Mouse (Mus musculus): ENCODE data around the gene Rapgef1. TPM values are rescaled to one million over a fixed set of nuclear protein-coding genes. Genes with fewer than 3 reads are reported as not detected.

The Rapgef1 gene
- total RNA-seq, 2 experiments from 2014 or later = 58.5 to 66.5 TPM

DNA sequence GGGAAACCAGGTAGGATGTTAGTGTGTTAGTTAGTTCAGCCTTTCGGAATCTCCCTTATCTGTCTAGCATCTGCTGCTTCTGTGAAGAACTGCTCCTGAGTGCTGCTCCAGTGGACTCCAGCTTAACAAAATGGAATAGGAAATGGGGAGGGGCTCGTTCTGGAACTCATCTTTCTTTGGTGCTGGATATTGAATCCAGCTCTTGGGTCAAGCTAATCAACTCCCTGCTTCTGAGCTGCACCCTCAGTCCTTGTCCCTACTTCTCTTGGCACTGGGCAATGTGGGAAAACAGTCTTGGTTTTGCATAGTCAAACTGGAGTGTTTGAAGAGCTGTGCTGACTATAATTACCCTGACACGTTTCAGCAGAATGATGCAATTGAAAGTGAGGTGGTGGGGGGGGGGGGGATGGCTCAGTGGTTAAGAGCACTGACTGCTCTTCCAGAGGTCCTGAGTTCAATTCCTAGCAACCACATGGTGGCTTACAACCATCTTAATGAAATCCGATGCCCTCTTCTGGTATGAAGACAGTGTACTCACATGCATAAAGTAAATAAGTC, 25.6 kb downstream of the Rapgef1 start:
- DNase-seq = no peak

DNA sequence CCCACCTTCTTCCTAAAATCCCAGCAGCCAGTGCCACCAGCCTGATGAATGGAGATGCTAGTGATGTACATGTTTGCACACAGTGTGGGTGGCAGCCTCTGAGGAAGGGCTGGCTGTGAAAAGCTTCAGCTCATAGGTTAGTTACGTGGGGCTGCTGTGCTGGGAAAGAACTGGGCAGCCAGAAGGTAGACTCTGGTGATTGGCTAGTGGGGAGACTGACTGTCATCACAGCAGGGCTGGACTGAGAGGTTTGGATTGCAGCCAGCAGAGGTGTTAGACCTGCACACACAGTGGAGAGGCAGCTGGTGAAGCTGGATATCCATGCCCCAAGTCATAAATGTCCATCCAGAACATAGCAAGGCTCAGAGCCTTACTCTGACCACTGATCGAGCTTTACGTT, 27.1 kb downstream of the Rapgef1 start:
- no peak for DNase-seq

DNA sequence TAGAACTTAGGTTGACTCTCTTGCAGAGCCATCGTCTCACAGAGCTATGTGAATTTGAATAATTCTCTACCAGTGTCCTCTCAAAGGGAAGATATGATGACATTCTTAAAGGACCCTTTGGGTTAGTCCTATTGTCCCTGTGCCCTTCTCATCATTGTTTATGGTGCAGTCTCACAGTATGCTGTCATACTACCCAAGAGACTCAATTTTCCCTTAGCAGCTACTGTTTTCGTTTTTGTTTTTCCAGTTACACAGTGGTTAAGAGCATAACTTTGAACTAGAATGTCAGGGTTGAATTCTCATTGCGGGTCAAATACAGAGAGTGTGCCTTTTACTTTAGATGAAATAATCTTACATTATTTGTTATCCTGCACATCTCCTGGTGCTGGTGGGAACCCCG, 27.6 kb downstream of the Rapgef1 start:
- DNase-seq = no peak

DNA sequence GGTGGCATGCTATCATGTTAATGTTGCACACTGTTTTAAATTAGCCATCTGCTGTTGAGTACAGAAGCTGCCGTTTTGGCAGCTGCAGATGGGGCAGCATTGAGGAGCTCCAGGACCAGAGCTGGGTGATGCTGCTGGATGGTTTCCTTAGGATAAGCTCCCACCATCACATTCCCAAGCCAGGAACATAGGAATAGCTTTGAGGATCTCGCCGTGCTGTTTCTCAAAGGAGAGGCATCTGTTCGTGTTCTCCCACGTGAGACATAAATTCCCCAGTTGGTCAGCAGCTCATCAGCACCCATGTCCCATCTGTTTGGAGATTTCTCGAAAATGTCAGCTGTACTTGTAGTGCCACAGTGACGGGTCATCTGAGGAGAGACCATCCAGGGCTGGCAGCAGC, 28.3 kb downstream of the Rapgef1 start:
- DNase-seq = no peak

DNA sequence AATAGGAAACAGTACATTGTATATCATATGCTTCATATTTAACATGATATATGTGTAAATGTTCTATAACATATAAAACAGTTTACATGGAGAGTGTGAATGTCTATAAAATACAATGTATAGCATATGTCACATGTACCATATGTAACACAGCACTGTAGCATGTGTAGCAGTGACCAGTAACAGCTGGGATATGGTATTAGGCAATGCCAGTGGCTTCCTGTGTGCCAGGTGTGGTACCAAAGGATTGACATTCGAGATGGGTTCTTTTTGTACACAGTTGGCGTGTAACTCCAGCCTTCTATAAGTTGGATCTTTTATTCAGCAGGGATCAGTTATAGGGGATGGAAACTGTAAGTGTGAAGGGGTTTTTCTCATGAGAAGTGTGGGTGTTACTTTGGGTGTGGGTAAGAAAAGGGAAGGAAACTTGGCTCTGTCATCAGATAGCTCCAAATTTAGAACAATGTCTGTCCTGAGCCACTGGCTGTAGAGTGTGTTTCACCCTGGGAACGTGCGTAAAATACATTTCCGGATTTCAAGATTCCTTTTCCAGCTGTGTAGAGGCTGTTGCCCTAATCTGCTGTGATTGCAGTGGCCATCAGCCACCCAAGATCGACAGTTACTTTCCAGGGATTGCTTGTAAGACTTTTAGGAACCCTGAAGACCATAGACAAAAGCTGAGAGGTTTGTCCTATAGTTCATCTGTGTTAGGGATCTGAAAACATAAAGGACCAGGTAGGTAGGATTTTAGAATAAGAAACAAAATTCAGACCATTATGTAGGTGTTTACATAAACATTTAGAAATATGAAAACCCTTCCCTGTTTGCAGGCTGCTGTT, 29.7 kb downstream of the Rapgef1 start:
- DNase-seq = no peak

DNA sequence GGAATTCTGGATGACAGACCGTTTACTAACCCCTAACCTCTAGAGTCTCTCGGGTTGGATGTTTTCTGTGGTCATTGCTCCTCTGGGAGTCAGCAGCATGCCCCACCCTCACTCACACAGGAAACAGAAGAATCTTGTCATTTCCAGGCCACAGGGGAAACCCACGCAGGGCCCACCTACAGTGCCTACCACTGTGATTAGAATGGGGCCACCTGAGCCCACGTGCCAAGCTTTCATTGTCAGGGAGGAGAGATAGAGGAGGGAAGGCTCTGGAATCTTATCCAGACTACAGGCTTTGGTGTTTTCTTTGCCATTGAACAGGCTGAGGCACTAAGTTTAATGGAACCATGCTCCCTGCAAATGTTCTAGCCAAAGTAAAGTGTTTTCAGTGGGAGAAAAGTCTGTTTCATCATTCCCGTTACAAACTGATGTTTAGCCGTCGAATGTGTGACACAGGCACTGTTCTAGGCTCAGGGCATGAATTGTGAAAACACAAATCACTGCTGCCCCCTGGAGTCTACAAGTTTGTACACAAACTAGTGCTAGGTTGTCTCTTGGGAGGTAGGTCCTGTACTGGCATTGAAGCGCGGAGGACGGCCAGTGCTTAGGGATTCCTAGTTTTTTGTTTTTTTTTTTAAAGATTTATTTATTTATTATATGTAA, 30.4 kb downstream of the Rapgef1 start:
- peak; percentile 74 for DNase-seq

DNA sequence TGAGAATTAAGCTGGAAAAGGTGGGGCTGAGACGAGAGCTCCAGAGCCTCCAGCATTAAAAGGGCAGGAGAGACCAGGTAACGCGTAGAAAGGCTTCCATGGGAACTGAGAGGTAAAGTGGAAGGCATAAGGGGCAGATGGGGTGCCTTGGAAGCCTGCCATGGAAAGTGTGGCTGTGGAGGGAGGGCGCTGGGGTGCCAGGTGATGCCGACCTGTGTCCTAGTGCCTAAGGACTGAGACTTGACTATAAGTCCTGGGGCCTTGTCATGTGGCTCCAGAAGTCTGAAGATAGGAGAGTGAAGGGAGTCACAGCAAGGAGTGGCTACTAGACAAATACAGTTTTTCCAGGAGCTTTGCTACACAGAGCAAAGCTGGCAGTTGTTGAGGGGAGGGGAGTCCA, 32.4 kb downstream of the Rapgef1 start:
- DNase-seq = no peak

DNA sequence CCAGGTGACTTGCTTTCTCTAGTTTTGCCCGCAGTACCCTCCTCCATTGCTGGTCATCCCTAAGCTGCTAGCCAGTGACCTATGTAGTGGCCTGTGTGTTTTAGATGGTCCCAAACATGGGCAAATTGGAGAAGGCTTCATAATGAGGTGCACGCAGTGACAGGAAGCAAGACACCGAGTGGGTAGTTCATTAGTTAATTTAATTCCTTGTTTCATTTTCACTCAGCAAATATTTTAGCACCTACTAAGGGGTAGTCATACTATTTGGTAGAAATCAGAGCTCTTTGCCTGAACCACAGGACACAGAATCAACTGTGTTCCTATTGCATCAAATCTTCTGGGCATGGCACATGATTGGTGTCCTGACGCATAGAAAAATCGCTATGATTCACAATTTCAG, 35.9 kb downstream of the Rapgef1 start:
- DNase-seq = no peak

DNA sequence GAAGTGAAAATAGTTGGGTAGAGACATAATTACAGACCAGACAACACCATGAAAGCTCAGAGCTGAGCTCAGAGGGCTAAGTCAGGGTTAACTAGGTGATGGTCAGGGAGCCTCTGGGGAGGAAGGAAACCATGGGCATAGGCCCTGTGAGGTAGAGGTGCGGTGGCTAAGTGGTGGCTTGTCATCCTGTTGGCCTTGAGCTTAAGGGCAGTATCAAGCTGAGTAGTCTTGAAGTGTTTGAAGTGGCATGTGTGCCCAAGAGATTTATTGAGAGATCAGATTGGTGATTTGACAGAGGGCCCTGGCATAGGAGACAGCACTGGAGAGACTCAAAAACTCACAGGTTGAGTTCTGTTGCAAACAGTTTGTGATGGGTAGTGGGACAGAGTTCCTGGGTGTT, 36.6 kb downstream of the Rapgef1 start:
- no peak for DNase-seq

DNA sequence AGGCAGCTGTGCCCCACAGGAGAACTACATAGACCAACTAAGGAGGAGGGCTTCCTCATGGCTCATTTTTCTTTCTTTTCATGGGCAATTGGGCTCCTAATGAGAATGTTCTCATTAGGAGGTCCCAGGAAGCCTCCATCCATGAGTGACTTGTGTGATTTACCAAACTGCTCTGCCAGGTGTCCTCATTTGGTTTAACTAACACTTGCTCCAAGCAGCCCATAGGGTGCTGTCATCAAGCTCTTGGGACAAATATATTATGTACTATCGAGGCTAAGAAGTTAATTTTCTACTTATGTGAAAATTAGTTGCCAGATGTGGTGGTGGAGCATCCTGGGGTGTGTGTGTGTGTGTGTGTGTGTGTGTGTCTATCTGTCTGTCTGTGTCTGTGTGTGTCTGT, 37.6 kb downstream of the Rapgef1 start:
- DNase-seq = no peak

DNA sequence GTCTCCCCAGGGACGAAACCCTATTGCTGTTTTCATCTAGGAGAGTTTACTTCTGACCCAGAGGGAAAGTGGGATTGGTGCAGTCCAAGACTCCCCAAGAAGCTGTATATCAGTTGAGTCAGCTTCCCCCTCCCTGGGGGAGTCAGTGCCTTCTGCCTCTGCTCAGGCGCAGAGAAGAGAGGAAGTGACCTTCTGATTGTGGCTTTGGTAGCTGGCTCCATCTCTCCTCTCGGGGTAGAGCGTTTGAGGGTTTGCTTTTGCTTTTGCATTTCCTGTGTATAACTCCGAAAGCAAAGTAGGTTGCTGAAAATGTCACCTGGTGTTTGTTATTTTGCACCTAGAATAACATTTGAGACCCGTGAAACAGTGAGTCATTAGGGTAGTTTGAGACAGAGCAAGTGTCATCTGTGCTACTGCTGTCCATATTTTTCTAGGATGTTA, 42.3 kb downstream of the Rapgef1 start:
- DNase-seq = peak; percentile 64

DNA sequence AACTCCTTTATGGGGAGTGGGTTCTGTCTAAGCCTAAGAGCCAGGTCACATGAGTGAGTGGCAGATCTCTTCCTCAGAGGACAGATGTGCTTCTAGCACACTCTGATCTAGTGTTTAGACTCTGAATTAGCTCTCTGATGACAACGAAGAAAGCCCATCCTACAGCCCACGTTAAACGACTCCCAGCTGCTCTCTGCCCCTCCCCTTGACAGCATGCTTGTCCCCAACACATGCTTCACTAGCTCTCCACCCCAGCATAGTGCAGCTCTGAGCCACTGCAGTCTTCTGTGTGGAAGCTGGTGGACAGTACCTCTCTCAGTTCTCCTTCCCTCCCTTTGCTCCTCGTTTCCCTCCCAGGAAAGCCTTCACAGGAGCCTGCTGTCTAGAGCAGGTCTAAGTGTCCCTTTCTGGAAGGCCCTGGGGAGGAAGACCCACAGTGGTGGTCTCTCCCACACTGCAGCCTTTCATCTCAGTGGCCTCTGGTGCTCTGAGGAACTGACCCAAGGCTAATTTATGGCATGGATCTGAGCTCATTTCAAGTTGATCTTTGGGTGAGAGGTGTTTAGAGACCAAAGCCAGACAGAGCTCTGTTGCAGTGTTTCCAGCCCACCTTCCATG, 43.8 kb downstream of the Rapgef1 start:
- no peak for DNase-seq

DNA sequence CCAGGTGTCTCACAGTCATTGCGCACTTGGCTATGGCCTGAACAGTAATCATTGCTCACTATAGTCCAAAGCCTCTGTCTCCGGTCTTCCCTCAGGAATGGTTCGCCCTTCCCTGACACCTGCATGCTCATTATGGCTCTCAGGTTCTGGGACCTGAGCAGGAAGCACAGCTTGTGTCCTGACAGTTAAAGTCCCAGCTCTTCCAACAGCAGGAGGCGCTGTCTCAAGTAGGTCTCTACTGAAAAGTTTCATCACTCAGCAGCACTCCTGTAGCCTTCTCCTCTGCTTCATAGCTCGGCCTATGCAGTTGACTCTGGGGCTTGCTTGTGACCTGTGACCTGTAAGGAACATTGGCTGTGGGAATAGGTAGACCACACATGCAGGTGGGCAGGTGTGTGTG, 45.9 kb downstream of the Rapgef1 start:
- DNase-seq = no peak

DNA sequence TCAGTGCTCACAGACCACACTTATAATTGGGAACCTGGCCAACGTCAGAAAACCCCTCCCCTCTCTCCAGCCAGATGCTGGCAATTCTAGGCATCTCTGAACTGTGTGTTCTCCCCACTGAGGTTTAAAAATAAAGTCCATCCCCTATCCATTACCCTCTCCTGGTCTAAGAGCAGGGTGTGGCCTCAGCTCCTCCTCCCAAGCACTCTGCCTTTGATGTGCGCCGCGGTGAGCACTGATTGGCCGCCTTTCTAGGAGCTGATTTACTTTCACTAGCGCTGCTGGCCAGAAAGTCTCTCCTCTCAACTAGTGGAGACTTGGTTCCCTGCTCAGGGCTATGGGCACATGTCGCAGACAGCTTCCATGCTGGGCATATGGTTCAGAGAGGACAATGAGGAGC, 47.1 kb downstream of the Rapgef1 start:
- DNase-seq = peak; percentile 70

DNA sequence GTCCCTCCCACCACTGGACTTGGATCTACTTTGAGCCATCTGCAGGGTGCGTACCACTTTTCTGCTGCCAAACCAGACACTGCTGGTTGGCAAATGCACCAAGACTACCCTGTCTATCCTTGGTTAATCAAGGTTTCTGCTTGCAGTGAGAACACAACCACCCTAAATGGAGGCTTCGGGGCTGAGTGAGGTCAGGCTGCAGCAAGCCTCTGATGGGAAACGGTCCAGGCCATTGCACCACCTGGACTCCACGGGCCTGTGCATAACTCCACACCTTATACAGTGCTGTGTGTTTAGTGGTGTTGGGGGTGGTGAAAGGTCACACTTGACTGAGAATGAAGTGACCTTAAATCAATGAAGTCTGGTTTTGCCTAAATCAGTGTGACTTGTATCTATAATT, 47.6 kb downstream of the Rapgef1 start:
- peak; percentile 55 for DNase-seq

DNA sequence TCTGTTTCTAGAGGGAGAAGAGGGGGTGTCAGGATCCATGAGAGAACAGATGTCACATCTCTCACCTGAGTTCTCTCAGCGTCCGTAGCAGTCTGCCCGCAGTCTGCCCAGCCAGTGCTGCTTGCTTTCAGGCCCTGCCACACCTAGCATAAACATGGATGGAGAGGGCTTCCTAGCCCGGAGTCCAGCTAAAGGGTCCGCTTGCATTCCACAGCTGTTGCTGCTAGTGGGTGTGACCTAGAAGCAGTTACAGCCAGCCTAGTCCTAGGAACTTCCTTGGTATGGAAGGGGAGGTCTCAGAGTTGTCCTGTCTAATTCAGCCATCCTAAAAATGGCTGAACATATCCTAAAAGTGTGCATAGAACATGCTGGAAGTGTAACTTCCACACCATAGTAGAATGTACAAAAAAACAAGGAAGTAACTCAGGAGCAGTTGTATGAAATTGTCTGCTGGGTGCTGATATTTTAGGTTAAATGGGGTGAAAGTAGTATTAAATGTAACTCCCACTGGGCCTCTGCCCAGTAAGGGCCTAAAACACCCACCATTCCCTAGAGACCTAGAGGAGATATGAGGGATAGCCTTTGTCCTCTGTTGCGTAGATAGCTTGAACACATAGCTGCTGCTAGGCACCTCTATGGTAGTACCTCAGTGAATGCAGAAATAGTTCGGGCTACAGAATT, 48.6 kb downstream of the Rapgef1 start:
- no peak for DNase-seq

DNA sequence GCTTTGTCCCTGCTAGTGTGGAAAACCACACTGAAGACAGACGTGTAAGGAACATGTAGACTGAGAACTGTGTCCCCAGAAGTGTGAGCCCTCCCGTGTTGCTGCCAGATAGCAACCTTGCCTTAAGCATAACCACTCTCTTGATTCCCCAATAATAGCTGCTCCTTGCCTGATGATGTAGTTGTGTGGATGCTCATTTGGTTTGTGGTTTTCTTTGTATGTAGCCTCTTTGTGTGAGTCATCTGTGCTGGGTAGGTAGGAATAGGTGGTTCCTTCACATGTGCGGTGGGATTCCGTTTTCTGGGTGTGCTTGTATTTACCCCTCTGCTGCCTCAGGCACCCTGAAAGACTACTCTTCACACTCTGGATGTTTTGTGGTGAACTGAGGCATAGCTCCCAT, 49.4 kb downstream of the Rapgef1 start:
- no peak for DNase-seq

DNA sequence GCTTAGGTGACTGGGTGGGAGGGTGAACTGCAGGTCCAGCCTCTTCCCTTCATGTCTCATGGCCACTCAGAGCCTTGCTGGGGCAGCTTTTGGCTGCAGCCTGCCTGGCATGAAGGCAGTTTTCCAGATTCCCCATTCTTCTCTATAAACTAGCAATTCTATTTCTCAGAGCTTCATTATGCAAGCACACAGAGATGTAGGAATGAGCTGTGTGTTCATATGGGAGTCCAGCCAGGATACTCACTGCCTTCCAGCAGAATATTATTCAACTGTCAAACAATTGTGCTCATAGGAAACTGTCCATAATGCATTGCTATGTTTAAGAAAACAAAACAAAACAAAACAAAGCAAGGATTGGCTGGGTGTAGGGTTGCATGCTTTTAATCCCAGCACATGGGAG, 50.2 kb downstream of the Rapgef1 start:
- no peak for DNase-seq

DNA sequence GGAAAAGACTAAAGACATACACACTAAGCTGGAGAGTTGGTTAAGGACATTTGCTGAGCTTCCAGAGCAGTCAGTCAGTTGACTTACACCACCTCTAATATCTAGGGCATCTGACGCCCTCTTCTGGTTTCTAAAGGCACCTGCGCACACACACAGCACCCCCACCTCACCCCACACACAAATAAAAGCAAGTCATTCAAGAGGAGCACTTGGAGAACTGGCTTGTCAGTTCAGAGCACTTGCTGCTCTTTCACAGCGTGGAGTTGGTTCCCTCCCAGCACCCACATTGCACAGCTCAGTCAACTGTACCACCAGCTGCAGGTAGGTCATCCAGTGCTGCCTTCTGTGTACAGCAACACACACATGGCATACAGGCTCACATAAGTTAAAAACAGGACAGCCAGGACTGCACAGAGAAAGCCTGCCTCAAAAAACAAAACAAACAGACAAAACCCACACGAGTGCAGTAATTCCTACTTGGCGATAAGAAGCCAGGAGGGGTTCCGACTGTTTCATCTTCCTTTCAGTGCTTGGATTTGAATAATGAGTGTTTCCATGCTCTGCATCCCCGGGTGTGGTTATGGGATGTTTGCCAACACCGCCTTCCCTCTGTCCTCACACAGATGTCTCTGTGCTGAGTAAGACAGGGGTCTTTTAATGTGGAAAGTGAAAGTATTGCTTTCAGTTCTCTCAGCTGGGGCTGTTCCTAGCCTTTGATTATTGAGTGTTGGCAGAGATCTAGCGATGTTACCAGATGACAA, 50.9 kb downstream of the Rapgef1 start:
- DNase-seq = peak; percentile 64

DNA sequence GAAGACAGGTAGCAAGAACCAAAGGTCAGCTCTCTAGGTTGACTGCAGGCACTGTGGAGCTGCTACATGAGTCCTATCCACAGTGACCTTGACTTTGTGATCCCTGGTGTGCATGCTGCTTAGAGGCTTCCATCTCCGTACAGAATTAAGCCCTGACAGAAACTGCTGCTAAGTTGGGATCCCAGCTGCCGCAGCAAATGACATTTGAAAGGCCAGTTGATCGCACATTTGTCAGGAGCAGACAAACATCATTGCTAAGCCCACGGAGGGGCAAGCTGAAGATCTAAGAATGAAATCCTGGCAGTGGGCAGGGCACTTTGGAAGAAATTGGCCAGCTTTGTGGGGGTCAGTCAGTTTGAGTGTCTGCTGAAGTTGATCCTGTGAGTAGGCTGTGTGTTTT, 51.9 kb downstream of the Rapgef1 start:
- no peak for DNase-seq

DNA sequence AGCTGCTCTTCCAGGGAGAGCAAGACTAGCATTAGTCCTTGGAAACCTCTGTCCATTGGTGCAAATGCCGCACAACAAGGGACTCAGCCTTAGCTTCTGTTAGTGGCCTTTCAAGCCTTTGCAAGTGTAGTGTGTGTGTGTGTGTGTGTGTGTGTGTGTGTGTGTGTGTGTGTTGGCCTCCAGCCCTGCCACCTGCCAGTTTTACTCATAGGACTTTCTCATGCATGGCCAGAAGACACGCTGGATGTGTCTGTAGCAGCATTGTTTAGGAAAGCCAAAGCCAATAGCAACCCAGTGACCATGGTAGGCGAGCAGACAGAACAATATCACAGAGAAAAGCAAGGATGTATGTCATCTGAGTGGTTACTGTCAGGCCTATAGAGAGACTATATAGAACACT, 52.3 kb downstream of the Rapgef1 start:
- DNase-seq = no peak

Data from adrenal gland, postnatal 10 days (tissue).